Comparison of ENCODE assay signal across 15 mouse cellular contexts in genomic region chr5:113418335-113419013, GRCm38 (mm10).
A peak's percentile ranks its signal among the peaks of the same experiment; 100 is the strongest.
DNase-seq lines count a peak whose midpoint lies in the region; ATAC-seq and TF ChIP-seq lines count a peak whose summit lies in the region.
"Had no signal": no experiment of that assay in that cellular context is flagged by ENCODE, and none has a peak within 500 bp of the region (broad histone marks: within the 10 kb centered on the region; RNA-seq: fewer than 3 reads in every experiment).

No protein-coding gene starts in this region.

- H3K27me3 ChIP-seq in lung, embryonic 14.5 days (ENCODE audit: insufficient read depth, low read length), result no peaks in the 10 kb centered on the region
- H3K27me3 ChIP-seq in intestine, embryonic 15.5 days (replicated peaks), result no peaks in the 10 kb centered on the region
- no peaks in the 10 kb centered on the region for H3K27me3 ChIP-seq in neural tube, embryonic 14.5 days (ENCODE audit: control insufficient read depth, insufficient read depth, low read length)
- H3K27me3 ChIP-seq: heart, embryonic 12.5 days had no signal

- no peak overlapping the region; the same call in 1 of the 2 replicates for H3K27ac ChIP-seq in lung, embryonic 14.5 days (ENCODE audit: low read depth)
- no peak overlapping the region for H3K27ac ChIP-seq in intestine, embryonic 15.5 days
- H3K27ac ChIP-seq in neural tube, embryonic 14.5 days (ENCODE audit: low read depth, low read length), result peak overlapping the region; percentile 63

- H3K4me1 ChIP-seq in lung, embryonic 14.5 days (ENCODE audit: insufficient read depth), result no peaks in the 10 kb centered on the region
- H3K4me1 ChIP-seq in intestine, embryonic 15.5 days (replicated peaks), result peaks cover 18% of the 10 kb centered on the region; the same call in 1 of the 2 replicates
- 0 out of 2 replicates have a peak, but pooled peaks cover 3% of the 10 kb centered on the region for H3K4me1 ChIP-seq in neural tube, embryonic 14.5 days (ENCODE audit: control insufficient read depth, insufficient read depth, low read length)
- H3K4me1 ChIP-seq: heart, embryonic 12.5 days had no signal

- ATAC-seq in lung, embryonic 14.5 days (ENCODE audit: insufficient read depth), result no peak
- peak; percentile 41; the same call in 1 of the 2 replicates for ATAC-seq in intestine, embryonic 15.5 days
- peak; percentile 77 for ATAC-seq in neural tube, embryonic 14.5 days (ENCODE audit: low read depth)
- ATAC-seq: Patski had no signal

- DNase-seq in adrenal gland, postnatal 14 days, result peak; percentile 4
- no peak for DNase-seq in adrenal gland, postnatal 36 days
- peak; percentile 37 for DNase-seq in lung, embryonic 14.5 days
- DNase-seq in lung, adult 18-20 months, result no peak
- no peak for DNase-seq in yolk sac, embryonic 10.5 days (ENCODE audit: low spot score)
- DNase-seq in left cerebral cortex, postnatal 14 days (ENCODE audit: low spot score in 2 of 2), result no peak
- DNase-seq: cerebellum, adult 9-10 months; lung, postnatal 36 days; right cerebral cortex, postnatal 4 days; thymus, postnatal 4 days had no signal

- H3K36me3 ChIP-seq in lung, embryonic 14.5 days (ENCODE audit: insufficient read depth), result no peaks in the 10 kb centered on the region
- H3K36me3 ChIP-seq in intestine, embryonic 15.5 days, result no peaks in the 10 kb centered on the region
- no peaks in the 10 kb centered on the region for H3K36me3 ChIP-seq in neural tube, embryonic 14.5 days (ENCODE audit: control insufficient read depth, insufficient read depth, low read length)
- H3K36me3 ChIP-seq: heart, embryonic 12.5 days had no signal

- no peaks in the 10 kb centered on the region for H3K9me3 ChIP-seq in lung, embryonic 14.5 days (ENCODE audit: low read depth, low read length)
- H3K9me3 ChIP-seq in intestine, embryonic 15.5 days, result no peaks in the 10 kb centered on the region
- H3K9me3 ChIP-seq in neural tube, embryonic 14.5 days (ENCODE audit: control insufficient read depth, low read length), result no peaks in the 10 kb centered on the region
- H3K9me3 ChIP-seq: heart, embryonic 12.5 days had no signal

- no peak overlapping the region for H3K4me3 ChIP-seq in lung, embryonic 14.5 days (ENCODE audit: low read depth, low read length)
- no peak overlapping the region for H3K4me3 ChIP-seq in intestine, embryonic 15.5 days (replicated peaks)
- no peak overlapping the region for H3K4me3 ChIP-seq in neural tube, embryonic 14.5 days (ENCODE audit: low read depth, low read length)
- H3K4me3 ChIP-seq: heart, embryonic 12.5 days had no signal

- WGBS in lung, embryonic 14.5 days, result 42% methylated on average over 22 of the region's 22 CpGs
- 44% methylated on average over 22 of the region's 22 CpGs for WGBS in intestine, embryonic 15.5 days
- 46% methylated on average over 22 of the region's 22 CpGs for WGBS in neural tube, embryonic 14.5 days

- intact Hi-C loops in left cerebral cortex, postnatal 14 days (cut with DNase I), result no loop called here

- no peak for TF ChIP-seq CTCF in lung, embryonic 14.5 days (IDR thresholded peaks at IDR 0.05; ENCODE audit: low read depth)

- H3K9ac ChIP-seq in lung, embryonic 14.5 days, result no peak overlapping the region
- H3K9ac ChIP-seq in intestine, embryonic 15.5 days, result no peak overlapping the region
- no peak overlapping the region for H3K9ac ChIP-seq in neural tube, embryonic 14.5 days (replicated peaks; ENCODE audit: low read depth, low read length)
- H3K9ac ChIP-seq: heart, embryonic 12.5 days had no signal

- H3K4me2 ChIP-seq in lung, embryonic 14.5 days, result no peak overlapping the region
- H3K4me2 ChIP-seq in intestine, embryonic 15.5 days (replicated peaks), result no peak overlapping the region; the same call in 1 of the 2 replicates
- no peak overlapping the region for H3K4me2 ChIP-seq in neural tube, embryonic 14.5 days (ENCODE audit: low read depth, low read length)
- H3K4me2 ChIP-seq: heart, embryonic 12.5 days; liver, embryonic 11.5 days had no signal

Comparison
In these comparisons a context has a peak if more than half of its experiments do, and no peak if none do; other contexts are left out.
1. DNase-seq: peak in adrenal gland, postnatal 14 days (single experiment) and lung, embryonic 14.5 days (single experiment); none in adrenal gland, postnatal 36 days (0 of 2), lung, adult 18-20 months (0 of 2), yolk sac, embryonic 10.5 days (single experiment) and left cerebral cortex, postnatal 14 days (0 of 2).